Mouse (Mus musculus): ENCODE results near the gene Nkpd1. TPM values are rescaled to one million over a fixed set of nuclear protein-coding genes. Genes with fewer than 3 reads are reported as not detected.

Gene Nkpd1
- total RNA-seq, 1 experiment from 2014 or later: 0.27 TPM

- no peak for ATAC-seq (replicated peaks; ENCODE audit: low read depth, poor library complexity, severe bottlenecking)
These were observed 49.8 kb downstream of the Nkpd1 start for GRCm38 (mm10) chr7:19567426-19567825.

GRCm38 (mm10) chr7:19569647-19570046 is 52.0 kb downstream of the Nkpd1 start:
- ATAC-seq (replicated peaks; ENCODE audit: low read depth, poor library complexity, severe bottlenecking): no peak

- peak; percentile 59 for ATAC-seq (replicated peaks; ENCODE audit: low read depth, poor library complexity, severe bottlenecking)
These were observed 55.5 kb downstream of the Nkpd1 start for GRCm38 (mm10) chr7:19572926-19573775.

- no peak for ATAC-seq (replicated peaks; ENCODE audit: low read depth, poor library complexity, severe bottlenecking)
These were observed 56.1 kb downstream of the Nkpd1 start for GRCm38 (mm10) chr7:19573776-19574140.

Other genes starting within 250 kb of the Nkpd1 start
- 47.6 and 61.7 TPM in 2 replicates for gene Vasp, start 246.0 kb upstream of the Nkpd1 start, total RNA-seq (2017)
- not detected in 2 replicates for gene Ppm1n, start 237.8 kb upstream of the Nkpd1 start, total RNA-seq (2017)
- 0.14 TPM in 1 of 2 replicates, not detected in the other for gene Rtn2, start 235.2 kb upstream of the Nkpd1 start, total RNA-seq (2017)
- 61.8 and 98.3 TPM in 2 replicates for gene Fosb, start 207.8 kb upstream of the Nkpd1 start, total RNA-seq (2017)
- 17.1 and 18.9 TPM in 2 replicates for gene Ercc1, start 173.1 kb upstream of the Nkpd1 start, total RNA-seq (2017)
- gene Cd3eap, start 158.4 kb upstream of the Nkpd1 start, total RNA-seq (2017): 23.2 and 27.6 TPM in 2 replicates
- gene Ppp1r13l, start 158.1 kb upstream of the Nkpd1 start, total RNA-seq (2017): 0.82 and 0.96 TPM in 2 replicates
- gene Ercc2, start 135.8 kb upstream of the Nkpd1 start, total RNA-seq (2017): 25.8 and 30.3 TPM in 2 replicates
- not detected in 2 replicates for gene Klc3, start 113.7 kb upstream of the Nkpd1 start, total RNA-seq (2017)
- gene Ckm, start 113.1 kb upstream of the Nkpd1 start, total RNA-seq (2017): 1.5 and 3.6 TPM in 2 replicates
- 4.6 and 7.7 TPM in 2 replicates for gene Mark4, start 59.0 kb upstream of the Nkpd1 start, total RNA-seq (2017)
- 3.1 and 4.2 TPM in 2 replicates for gene Exoc3l2, start 54.5 kb upstream of the Nkpd1 start, total RNA-seq (2017)
- 2.6 and 2.8 TPM in 2 replicates for gene Bloc1s3, start 9.5 kb upstream of the Nkpd1 start, total RNA-seq (2017)
- gene Trappc6a, start 9.4 kb upstream of the Nkpd1 start, total RNA-seq (2017): 33.6 and 43.7 TPM in 2 replicates
- gene Ppp1r37, start 45.2 kb downstream of the Nkpd1 start, total RNA-seq (2017): 10.5 and 14.9 TPM in 2 replicates
- 2.6 and 6.3 TPM in 2 replicates for gene Zfp296, start 59.4 kb downstream of the Nkpd1 start, total RNA-seq (2017)
- gene Gemin7, start 59.8 kb downstream of the Nkpd1 start, total RNA-seq (2017): 41.0 and 56.4 TPM in 2 replicates
- 27.3 and 33.4 TPM in 2 replicates for gene Clasrp, start 86.6 kb downstream of the Nkpd1 start, total RNA-seq (2017)
- 2.8 and 3.1 TPM in 2 replicates for gene Relb, start 111.6 kb downstream of the Nkpd1 start, total RNA-seq (2017)
- 28.0 and 29.1 TPM in 2 replicates for gene Clptm1, start 147.2 kb downstream of the Nkpd1 start, total RNA-seq (2017)
- gene Apoc2, start 160.1 kb downstream of the Nkpd1 start, total RNA-seq (2017): not detected in 2 replicates
- gene Gm44805, start 163.6 kb downstream of the Nkpd1 start, total RNA-seq (2017): not detected in 2 replicates
- gene Apoc4, start 163.6 kb downstream of the Nkpd1 start, total RNA-seq (2017): not detected in 2 replicates
- 7.3 TPM in 1 of 2 replicates, not detected in the other for gene Apoc1, start 174.8 kb downstream of the Nkpd1 start, total RNA-seq (2017)
- gene Apoe, start 181.3 kb downstream of the Nkpd1 start, total RNA-seq (2017): 659 and 679 TPM in 2 replicates
- 40.1 and 47.0 TPM in 2 replicates for gene Tomm40, start 197.6 kb downstream of the Nkpd1 start, total RNA-seq (2017)
- gene Nectin2, start 232.6 kb downstream of the Nkpd1 start, total RNA-seq (2017): 0.73 and 2.5 TPM in 2 replicates

Measured in common myeloid progenitor, adult 5-6 weeks (primary cell).